Mouse (Mus musculus) large intestine, adult 2 months (tissue): ENCODE measurements around the gene Ppm1d. TPM values are rescaled to one million over a fixed set of nuclear protein-coding genes. Genes with fewer than 3 reads are reported as not detected.

Experiments
- DNase-seq: peaks from one replicate; pipeline ENCODE4 v3.0.0-alpha.2; 2012; ENCODE audit warnings: low read depth, low spot score
- WGBS: fragments of 180-500 bp; shearing (Covaris S2); methylation state at CpG from one replicate; pipeline ENCODE4 v1.1.7; 2018; 5-methylcytosine and 5-hydroxymethylcytosine counted together
- polyA plus RNA-seq: library from polyadenylated mRNA; depleted of rRNA; stranded (reverse); fragments of >200 nt; gene quantifications from 2 replicates; pipeline ENCODE4 v1.2.3, GENCODE M21; 2012; rRNA removed

The Ppm1d gene
- polyA plus RNA-seq, 1 experiment, result 2.8 TPM

DNA sequence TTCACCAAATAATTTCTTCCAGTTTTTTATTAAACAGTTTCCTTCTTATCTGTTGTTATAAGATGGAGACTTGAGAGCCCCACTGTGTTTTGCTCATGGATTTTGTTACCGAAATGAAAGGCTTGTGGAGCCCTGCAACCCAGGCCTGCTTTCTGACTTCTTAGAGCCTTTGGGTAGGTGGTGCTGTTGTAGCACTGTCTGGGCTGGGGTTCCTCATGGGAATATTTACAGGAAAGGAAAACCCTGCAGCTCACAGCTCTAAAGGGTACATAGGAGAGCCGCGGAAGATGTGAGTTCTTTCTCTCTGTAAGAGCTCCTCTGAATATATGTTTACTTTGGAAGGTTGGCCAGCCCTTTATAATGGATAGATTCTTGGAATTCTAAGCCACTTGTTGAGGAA is 82.9 kb downstream of the Ppm1d start:
- WGBS, result 56% methylated on average over 3 of the region's 3 CpGs
- no peak for DNase-seq

DNA sequence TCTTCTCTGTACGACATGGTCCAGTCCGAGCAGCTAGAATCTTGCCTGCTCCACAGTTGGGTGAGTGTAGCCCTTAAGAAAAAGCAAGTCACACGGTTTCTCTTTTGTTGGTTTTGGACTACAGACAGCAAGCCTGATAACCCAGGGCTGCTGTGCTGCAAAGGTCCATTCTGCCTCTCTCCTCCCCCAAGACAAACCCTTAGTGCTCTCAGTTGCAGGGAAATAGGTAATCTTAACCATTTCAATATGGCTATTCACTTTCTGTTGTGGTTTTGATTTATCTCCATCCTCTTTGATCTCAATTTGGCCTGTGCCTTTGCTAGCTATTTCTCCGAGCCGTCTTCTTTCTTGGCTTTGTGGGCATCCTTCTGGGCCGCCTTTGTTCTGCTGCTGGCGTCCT is 84.3 kb downstream of the Ppm1d start:
- WGBS, result 73% methylated on average over 7 of the region's 7 CpGs
- no peak for DNase-seq

Other genes starting within 250 kb of the Ppm1d start
- gene Usp32, start 171.1 kb upstream of the Ppm1d start, polyA plus RNA-seq, result 3.4 and 6.6 TPM in 2 replicates
- not detected in 2 replicates for gene 1700125H20Rik, start 140.8 kb upstream of the Ppm1d start, polyA plus RNA-seq
- gene Appbp2, start 76.1 kb upstream of the Ppm1d start, polyA plus RNA-seq, result 6.5 and 8.9 TPM in 2 replicates
- 12.8 and 15.1 TPM in 2 replicates for gene Bcas3, start 41.9 kb downstream of the Ppm1d start, polyA plus RNA-seq